Mouse (Mus musculus): Measurements from ENCODE around the gene Atp5s.

Gene Atp5s

GRCm38 (mm10) chr12:69732221-69732620, 7.5 kb downstream of the Atp5s start:
- no peak for DNase-seq (ENCODE audit: low spot score)

GRCm38 (mm10) chr12:69733518-69733917, 8.8 kb downstream of the Atp5s start:
- no peak for DNase-seq (ENCODE audit: low spot score)

- DNase-seq (ENCODE audit: low spot score) = no peak
Measured at GRCm38 (mm10) chr12:69733923-69734322, 9.2 kb downstream of the Atp5s start.

- DNase-seq (ENCODE audit: low spot score) = no peak
Measured at GRCm38 (mm10) chr12:69741965-69742364, 17.2 kb downstream of the Atp5s start.

GRCm38 (mm10) chr12:69744138-69744537, 19.4 kb downstream of the Atp5s start:
- no peak for DNase-seq (ENCODE audit: low spot score)

GRCm38 (mm10) chr12:69751864-69752341, 27.2 kb downstream of the Atp5s start:
- no peak for DNase-seq (ENCODE audit: low spot score)

DNA sequence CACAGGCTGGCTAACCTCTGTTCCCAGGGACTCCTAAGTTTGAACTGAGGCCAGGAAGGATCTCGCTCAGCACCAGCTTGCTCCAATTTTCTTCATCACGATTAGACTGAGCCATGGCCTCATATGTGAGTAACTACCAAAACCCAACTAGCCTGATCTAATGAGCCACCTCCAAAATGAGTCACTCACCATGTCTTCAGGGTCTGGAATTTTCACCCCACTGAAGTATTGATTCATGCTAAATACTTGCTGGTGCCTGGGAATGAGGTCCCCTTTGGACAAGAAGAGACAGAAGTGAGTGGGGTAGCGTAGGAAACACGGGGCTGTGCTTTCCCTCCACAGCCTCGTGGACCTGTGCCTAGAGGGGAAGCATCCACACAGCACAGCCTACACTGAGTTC, 29.2 kb downstream of the Atp5s start:
- no peak for DNase-seq (ENCODE audit: low spot score)

GRCm38 (mm10) chr12:69756015-69756414, 31.3 kb downstream of the Atp5s start:
- no peak for DNase-seq (ENCODE audit: low spot score)

GRCm38 (mm10) chr12:69757418-69758141, 32.8 kb downstream of the Atp5s start:
- DNase-seq (ENCODE audit: low spot score) = peak; percentile 82

DNA sequence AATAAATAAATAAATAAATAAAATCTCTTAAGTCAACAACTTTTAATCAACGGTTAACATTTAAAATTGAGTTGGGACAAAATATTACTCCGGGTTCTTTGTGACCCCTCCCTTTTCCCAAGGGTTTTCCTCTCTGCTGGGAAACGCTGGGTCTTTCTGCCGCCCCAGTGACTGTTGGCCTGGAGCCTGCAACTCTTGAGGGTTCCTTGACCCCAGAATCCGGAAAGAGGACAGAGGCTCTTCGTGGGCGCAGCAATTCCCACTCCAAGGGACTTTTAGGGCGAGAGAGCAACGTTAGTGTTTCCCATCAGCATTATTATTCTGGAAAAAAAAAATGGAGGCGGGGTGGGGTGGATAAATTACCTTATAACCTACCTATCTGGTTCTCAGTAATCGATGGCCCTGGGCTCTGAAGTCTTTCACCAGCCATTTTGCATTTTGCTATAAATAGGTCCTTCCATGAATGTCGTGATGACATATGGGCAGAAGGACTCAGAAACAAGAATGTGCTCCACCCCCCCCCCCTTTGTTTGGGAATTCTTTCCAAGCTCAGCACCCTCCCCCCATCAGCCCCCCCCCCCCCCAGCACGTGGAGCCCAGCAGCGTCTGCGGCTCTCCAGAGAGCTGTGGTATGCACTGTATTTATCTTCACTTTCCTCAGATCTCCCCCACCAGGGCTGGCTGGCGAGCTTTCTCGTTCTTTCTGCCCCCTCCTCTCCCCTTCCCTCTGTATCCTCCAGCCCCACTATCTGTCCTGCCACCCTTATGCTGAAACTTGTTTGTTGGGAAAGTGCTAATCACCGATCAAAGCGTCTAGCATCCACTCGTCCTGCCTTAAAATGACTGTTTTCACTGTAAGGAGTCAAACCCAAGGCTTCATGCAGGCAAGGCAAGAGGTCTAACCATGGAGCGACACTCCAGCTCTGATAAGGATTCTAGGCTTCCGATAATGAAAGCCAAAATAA, 33.8 kb downstream of the Atp5s start:
- DNase-seq (ENCODE audit: low spot score) = peak; percentile 56

DNA sequence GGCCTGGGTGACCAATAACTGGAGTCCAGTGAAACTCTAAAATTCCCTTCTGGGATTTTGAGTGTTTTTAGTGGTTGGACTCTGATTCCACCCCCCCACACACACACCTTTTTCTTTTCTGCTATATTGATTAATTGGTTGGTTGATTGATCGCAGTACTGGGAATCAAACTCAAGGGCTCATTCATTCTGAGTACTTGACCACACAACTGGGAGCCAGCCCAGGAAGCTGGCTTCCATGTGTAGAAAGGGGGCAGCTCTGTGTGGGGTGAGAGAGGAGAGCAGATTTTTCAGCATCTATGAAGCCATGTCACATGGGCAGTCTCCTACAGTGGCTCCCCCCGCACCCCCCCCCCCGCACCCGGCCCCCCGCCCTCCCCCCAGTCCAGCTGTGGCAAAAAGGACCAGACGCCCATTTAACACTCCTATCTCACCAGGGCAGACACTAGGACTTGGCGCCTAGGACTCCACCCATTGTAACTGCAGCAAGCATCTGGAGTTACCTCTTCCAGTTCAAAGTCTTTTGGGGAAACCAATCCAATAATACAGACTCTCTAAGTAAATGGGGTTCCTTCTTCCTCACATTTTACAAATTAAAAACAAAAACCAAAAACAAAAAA, 34.6 kb downstream of the Atp5s start:
- DNase-seq (ENCODE audit: low spot score) = peak; percentile 48

DNA sequence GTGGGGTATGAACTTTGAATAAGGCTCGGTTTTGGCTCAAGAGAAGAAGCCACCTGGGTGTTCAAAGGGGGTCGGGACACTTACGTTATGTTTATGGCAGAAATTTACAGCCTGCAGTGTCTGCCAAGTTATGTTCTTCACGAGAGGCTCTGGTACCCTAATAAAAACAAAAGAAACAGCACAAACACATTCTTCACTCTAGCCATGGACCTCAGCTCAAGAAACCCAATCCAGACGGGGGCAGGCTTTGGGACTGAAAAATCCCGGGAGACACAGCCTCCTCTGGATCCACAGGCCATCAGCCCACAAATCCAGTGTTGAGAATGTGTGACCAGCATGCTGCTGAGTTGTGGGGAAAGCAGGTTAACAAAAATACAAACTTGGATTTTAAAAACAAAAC, 35.3 kb downstream of the Atp5s start:
- DNase-seq (ENCODE audit: low spot score) = no peak

DNA sequence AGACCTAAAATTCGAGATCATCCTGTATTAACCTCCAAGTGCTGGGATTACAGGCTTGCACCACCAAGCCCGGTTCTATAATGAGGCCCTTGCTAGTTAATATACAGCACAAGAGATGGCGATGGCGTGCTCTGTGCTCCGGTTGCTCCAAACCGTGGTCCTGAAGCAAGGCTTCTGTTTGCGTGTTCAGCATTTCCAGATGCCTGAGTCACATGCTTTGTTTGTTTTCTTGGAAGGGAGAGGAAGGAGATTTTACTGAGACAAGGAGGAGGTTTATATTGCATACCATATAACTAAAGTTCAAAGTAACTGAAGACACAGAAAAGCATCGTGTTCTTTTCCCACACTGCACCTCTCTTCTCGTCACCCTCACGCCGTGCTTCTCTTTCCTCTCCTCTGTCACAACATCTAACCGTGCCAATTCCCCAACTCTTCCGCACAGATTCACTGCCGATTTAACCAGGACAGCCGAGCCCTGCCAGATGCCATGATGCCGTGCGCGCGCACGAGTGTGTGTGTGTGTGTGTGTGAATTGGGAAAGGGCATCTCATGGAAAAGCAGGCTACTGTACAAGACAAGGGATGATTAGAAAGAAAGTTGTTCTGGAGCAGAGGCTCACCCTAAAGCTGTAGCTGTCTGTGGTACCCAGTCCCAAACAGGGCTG, 36.1 kb downstream of the Atp5s start:
- DNase-seq (ENCODE audit: low spot score) = no peak

DNA sequence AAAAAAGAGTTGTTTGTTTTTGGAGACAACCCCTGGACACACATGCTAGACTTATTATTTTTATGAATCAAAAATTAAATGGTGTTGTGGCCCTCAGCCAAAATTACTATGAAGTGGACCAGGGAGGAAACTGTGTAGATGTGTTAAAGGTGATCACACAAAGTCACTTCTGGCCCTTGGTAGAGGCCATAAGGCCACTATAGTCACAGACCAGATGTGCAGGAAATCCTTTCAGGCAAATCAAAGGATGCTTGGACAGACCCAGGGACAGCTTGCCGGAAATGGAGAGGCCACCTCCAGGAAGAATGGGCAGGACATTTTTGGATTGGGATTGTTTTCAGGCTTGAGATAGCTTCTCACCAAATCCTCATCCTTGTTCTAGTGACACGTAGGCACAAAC, 36.9 kb downstream of the Atp5s start:
- DNase-seq (ENCODE audit: low spot score) = no peak

DNA sequence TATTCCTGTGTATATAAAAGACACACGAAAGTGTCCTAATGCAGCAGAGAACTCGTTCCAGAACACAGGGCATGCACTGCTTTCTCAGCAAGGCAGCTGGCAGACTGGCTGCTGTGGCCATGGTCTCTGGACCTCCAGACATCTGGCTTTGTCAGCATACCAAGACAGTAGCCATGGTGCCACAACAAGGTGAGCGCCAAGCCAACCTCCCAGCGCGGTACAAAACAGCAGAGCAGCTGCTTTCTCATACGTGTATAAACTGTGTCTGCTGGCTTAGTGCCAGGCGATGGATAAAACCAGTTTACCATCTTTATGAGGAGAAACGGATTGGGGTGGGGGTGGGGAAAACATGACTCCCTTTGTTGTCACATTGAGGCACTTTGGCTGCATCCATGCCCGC, 40.8 kb downstream of the Atp5s start:
- no peak for DNase-seq (ENCODE audit: low spot score)

- DNase-seq (ENCODE audit: low spot score) = no peak
Measured at GRCm38 (mm10) chr12:69766185-69766904, 41.6 kb downstream of the Atp5s start.

DNA sequence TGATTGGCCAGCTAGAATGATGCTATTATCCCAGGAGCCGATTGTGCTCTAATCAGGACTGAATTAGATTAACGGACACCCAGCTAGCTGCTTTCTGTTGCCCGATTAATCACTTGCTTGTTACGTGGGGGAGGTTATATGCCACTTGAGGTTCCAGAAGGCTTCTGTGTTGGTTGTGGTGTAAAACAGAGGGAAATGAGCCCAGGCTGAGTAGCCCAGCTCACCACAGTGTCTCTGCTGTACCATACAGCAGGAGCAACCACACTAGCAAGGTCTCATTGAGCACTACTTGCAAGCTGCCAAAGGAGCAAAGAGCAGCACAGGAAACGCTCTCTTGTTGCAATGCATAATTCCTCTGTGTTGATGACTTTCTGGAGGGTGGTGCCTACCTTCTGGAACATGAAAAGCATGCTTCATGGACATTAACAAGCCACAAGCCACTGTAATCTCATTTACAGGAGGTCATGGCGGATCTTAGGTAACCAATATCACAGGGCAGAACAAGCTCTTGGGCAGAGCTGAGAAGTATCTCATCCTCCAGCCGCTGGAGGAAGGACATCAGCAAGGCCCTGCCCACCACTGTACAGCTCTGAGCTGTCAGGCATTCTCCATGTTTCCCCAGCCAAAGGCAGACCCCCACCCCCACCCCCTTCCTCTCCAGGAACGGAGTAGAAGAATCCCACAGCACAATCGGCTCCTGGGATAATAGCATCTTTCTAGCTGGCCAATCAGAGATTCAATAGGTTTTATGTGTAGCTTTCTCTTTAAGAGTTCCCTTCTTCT, 42.9 kb downstream of the Atp5s start:
- DNase-seq (ENCODE audit: low spot score) = no peak

GRCm38 (mm10) chr12:69768841-69769240, 44.1 kb downstream of the Atp5s start:
- DNase-seq (ENCODE audit: low spot score) = no peak

DNA sequence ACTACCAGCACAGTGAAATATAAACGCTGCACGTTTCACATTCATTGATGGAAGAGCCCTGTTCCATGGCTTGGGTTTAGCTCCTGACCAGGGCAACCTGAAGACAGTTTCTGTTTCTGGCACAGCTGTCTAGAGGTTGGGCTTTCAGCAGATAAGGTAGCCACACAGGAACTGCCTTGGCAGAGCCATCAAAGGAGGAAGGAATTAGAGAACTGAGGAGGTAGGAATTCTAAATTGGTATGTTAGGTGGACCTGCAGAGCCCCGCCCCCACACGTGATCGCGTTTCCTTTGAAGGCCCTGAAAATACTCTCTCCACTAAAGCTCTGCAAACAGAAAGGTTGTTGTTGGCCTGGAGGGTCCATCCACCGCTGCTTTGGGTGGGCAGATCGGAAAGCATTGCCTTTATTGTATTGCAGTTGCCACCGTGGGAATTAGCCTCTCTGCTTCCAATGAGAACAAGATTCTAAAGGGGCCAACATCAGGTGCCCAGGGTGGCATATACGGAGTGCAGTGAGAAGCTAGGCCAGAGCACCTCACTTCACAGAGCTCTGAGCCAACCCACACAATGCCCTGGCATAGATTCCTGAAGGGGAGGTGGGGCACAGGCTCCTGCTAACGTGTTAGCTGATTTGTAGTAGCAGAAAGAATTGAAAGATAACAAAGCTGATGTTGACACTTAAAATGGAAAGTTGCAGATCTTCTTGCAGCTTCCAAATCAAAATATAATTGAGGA, 52.0 kb downstream of the Atp5s start:
- no peak for DNase-seq (ENCODE audit: low spot score)

GRCm38 (mm10) chr12:69777341-69777730, 52.6 kb downstream of the Atp5s start:
- no peak for DNase-seq (ENCODE audit: low spot score)
